Mouse (Mus musculus) neural tube, embryonic 13.5 days (tissue): Measurements from ENCODE around the gene Btf3l4. TPM values are rescaled to one million over a fixed set of nuclear protein-coding genes. Genes with fewer than 3 reads are reported as not detected.

Source experiments
- ATAC-seq: fragments of 200-750 bp; cut with Nextera tagmentation; 2 replicates; pipeline ENCODE4 v1.8.0; 2017; ENCODE audit warnings: low read depth, mild to moderate bottlenecking, moderate TSS enrichment, moderate library complexity
- H3K27ac ChIP-seq: fragments of 300-500 bp; sonication (generic); replicated peaks from 2 replicates; pipeline ENCODE4 v1.5.1; 2015; ENCODE audit warnings: moderate library complexity, mild to moderate bottlenecking, inconsistent platforms
- H3K27me3 ChIP-seq: fragments of 300-500 bp; sonication (generic); 2 replicates; pipeline ENCODE4 v1.6.1; 2015; ENCODE audit warnings: mild to moderate bottlenecking, inconsistent platforms
- H3K36me3 ChIP-seq: fragments of 300-500 bp; sonication (generic); 2 replicates; pipeline ENCODE4 v1.6.1; 2015; ENCODE audit warnings: mild to moderate bottlenecking, inconsistent platforms
- H3K4me1 ChIP-seq: fragments of 300-500 bp; sonication (generic); replicated peaks from 2 replicates; pipeline ENCODE4 v1.6.1; 2015; ENCODE audit warnings: inconsistent platforms
- H3K4me2 ChIP-seq: fragments of 300-500 bp; sonication (generic); 2 replicates; pipeline ENCODE4 v1.6.1; 2015; ENCODE audit warnings: inconsistent platforms, mild to moderate bottlenecking, moderate library complexity
- H3K4me3 ChIP-seq: fragments of 300-500 bp; sonication (generic); 2 replicates; pipeline ENCODE4 v1.5.1; 2015; ENCODE audit warnings: mild to moderate bottlenecking, inconsistent platforms
- H3K9ac ChIP-seq: fragments of 300-500 bp; sonication (generic); 2 replicates; pipeline ENCODE4 v1.6.1; 2015; ENCODE audit warnings: moderate library complexity, mild to moderate bottlenecking, inconsistent platforms
- H3K9me3 ChIP-seq: fragments of 300-500 bp; sonication (generic); 2 replicates; pipeline ENCODE4 v1.6.1; 2016; ENCODE audit warnings: inconsistent platforms
- WGBS: fragments of 180-500 bp; shearing (Covaris S2); methylation state at CpG from one replicate; pipeline ENCODE4 v1.1.7; 2015; 5-methylcytosine and 5-hydroxymethylcytosine counted together
- polyA plus RNA-seq: library from polyadenylated mRNA; unstranded; fragments of >200 nt; fragmentation: Nextera tagmentation; extraction: Ambion mirVana; gene quantifications from 2 replicates; pipeline ENCODE4 v1.2.1, GENCODE M21; 2015

Gene Btf3l4
- 197 and 213 TPM in 2 replicates for polyA plus RNA-seq

DNA sequence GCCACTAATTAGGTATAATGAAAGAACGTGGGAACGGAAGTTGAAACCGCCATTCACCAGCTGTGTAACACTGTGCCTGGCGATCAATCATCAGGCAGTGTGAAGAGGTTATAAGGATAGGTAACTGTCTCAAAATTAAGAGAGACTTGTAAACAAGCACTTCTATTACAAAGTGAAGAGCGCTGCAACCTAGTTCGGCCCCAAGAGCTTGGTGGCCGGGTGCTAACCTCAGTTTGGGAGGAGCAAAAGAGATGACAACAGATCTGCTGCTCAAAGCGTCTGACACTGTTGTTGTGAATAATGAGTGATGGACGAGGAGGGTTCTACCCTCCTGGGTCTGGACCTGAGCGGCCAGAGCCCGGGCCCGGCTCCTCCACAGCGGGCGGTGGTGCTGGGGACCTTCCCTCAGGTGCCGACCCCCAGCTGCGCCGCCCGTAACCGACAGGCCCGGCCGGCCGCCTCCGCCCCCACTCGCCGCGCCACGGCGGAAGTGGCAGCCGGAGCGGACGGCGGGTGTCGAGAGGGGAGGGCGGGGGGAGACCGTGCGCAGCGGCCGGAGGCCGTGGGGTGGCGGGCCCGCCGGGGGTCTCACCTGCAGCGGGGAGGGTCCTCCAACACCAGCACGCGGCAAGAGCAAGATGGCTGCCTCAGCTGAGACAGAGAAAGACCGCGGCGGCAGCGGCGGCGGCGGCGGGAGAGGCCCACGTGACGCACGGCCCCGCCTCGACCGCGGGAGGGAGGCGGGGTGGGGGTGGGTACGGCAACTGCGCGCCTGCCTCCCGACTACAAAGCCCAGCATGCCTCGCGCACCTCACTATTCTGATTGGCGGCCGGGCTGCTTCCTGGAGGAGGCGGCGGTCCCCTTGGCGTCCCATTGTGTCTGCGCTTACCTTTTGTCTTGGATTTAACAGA is at the start of gene Btf3l4:
Gene Btf3l4 (minus strand): TSS at position 699 of the 912 bp plus-strand sequence.
- WGBS, result under 1% methylated on average over 66 of the region's 73 CpGs
- peak within 1 kb of the TSS; percentile 89 for H3K4me3 ChIP-seq
- H3K4me2 ChIP-seq, result peak within 1 kb of the TSS; percentile 76
- peak within 1 kb of the TSS; percentile 97 for H3K9ac ChIP-seq
- no peaks in the 10 kb centered on the region for H3K27me3 ChIP-seq
- peaks cover 46% of the 10 kb centered on the region for H3K4me1 ChIP-seq
- H3K36me3 ChIP-seq, result peaks cover 20% of the 10 kb centered on the region
- ATAC-seq, result peak; percentile 97
- H3K27ac ChIP-seq, result peak within 1 kb of the TSS; percentile 100
- H3K9me3 ChIP-seq, result no peaks in the 10 kb centered on the region

GRCm38 (mm10) chr4:108878963-108879822 is 45.8 kb upstream of the Btf3l4 start, which contains the start of gene Rab3b:
Rab3b (plus strand) TSS chr4:108879063.
- Histone ChIP-seq H3K4me2 (peak within 1 kb of the TSS; percentile 89), H3K27me3 (peaks cover 6% of the 10 kb centered on the region; the same call in 1 of the 2 replicates), H3K4me3 (peak within 1 kb of the TSS; percentile 57), H3K36me3 (no peaks in the 10 kb centered on the region), H3K27ac (peak within 1 kb of the TSS; percentile 57; the same call in 1 of the 2 replicates), H3K9me3 (no peaks in the 10 kb centered on the region), H3K9ac (peak within 1 kb of the TSS; percentile 75), H3K4me1 (peaks cover 15% of the 10 kb centered on the region)
- under 1% methylated on average over 46 of the region's 46 CpGs for WGBS
- ATAC-seq, result peak; percentile 92

GRCm38 (mm10) chr4:108877901-108878300 is 44.5 kb upstream of the Btf3l4 start:
- Histone ChIP-seq H3K9me3 (no peaks in the 10 kb centered on the region), H3K27ac (no peak overlapping the region), H3K4me1 (peaks cover 11% of the 10 kb centered on the region), H3K27me3 (peaks cover 6% of the 10 kb centered on the region; the same call in 1 of the 2 replicates), H3K9ac (no peak overlapping the region), H3K36me3 (no peaks in the 10 kb centered on the region), H3K4me2 (no peak overlapping the region), H3K4me3 (no peak overlapping the region)
- WGBS, result 79% methylated on average over 6 of the region's 6 CpGs
- ATAC-seq, result no peak

DNA sequence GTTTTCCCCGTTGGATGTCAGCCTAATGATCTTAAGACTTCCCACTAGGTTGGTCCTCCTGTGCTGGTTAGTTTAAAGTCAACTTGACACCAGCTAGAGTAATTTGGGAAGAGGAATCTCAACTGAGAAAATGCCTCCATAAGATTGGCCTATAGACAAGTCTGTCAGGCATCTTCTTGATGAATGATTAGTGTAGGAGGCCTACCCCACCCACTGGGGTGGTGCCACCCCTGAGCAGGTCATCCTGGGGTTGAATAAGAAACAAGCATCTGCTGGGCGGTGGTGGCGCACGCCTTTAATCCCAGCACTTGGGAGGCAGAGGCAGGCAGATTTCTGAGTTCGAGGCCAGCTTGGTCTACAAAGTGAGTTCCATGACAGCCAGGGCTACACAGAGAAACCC is 40.3 kb upstream of the Btf3l4 start:
- Histone ChIP-seq H3K4me1 (no peaks in the 10 kb centered on the region), H3K4me3 (no peak overlapping the region), H3K9ac (no peak overlapping the region), H3K27me3 (peaks cover 6% of the 10 kb centered on the region; the same call in 1 of the 2 replicates), H3K36me3 (no peaks in the 10 kb centered on the region), H3K4me2 (no peak overlapping the region), H3K27ac (no peak overlapping the region), H3K9me3 (no peaks in the 10 kb centered on the region)
- no peak for ATAC-seq
- WGBS, result 94% methylated on average over 5 of the region's 5 CpGs

DNA sequence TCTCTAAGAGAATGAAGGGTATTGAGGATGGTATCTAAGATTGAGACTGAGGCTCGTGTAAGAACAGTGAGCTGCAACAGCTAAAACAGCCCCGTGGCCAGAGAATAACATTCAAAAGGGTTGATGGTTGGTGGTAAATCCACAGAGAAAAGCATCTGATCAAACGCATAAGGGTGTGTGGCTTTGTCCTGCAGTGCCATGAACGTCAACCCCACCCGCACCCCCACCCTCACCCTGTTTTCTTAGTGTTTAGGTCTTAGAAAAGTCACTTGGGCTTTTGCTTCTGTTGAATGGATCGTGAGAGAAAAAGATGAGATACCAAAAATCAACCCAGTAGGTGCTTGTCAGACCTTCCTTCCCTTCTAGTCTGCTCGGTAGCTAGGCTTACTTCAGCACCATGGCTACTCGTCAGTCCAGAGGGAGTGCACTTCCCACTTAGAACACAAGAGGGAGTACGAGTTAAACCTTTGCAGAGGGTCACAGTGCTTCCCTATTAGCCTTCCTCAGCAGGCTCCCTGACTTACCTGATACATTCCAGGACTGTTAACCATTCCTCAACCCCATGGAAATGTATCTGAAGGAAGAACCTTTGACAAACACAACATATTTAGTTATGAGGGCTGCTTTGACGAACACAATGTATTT is 36.4 kb upstream of the Btf3l4 start:
- no peaks in the 10 kb centered on the region; the same call in 1 of the 2 replicates for H3K36me3 ChIP-seq
- H3K27ac ChIP-seq, result no peak overlapping the region
- WGBS, result 35% methylated on average over 10 of the region's 10 CpGs
- no peaks in the 10 kb centered on the region for H3K4me1 ChIP-seq
- H3K9me3 ChIP-seq, result no peaks in the 10 kb centered on the region
- no peak overlapping the region for H3K4me2 ChIP-seq
- H3K27me3 ChIP-seq, result no peaks in the 10 kb centered on the region
- H3K9ac ChIP-seq, result no peak overlapping the region
- peak; percentile 93 for ATAC-seq
- H3K4me3 ChIP-seq, result no peak overlapping the region

DNA sequence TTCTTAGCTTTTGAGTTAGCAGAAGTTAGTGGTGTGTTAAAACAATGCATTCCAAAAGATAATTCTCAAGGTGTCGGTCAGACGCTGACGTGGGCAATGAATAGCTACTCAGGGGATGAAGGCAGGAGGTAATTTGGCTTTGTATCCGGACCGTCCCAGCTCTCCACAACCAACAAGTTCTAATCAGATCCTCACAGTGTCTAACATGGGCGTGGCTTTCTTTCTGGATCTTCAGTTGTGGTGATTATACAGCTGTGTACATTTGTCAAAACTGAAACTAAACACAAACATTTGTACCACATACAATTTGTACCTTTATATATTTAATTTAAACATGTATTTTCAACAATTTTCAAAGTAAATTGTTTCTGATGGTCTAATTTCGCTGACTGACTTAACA is 33.4 kb upstream of the Btf3l4 start:
- Histone ChIP-seq H3K4me1 (no peaks in the 10 kb centered on the region), H3K27ac (no peak overlapping the region), H3K9ac (no peak overlapping the region), H3K4me2 (no peak overlapping the region), H3K4me3 (no peak overlapping the region), H3K27me3 (no peaks in the 10 kb centered on the region), H3K9me3 (no peaks in the 10 kb centered on the region), H3K36me3 (peaks cover 23% of the 10 kb centered on the region)
- ATAC-seq, result no peak
- WGBS, result 85% methylated on average over 7 of the region's 7 CpGs

GRCm38 (mm10) chr4:108848505-108848848 is 15.1 kb upstream of the Btf3l4 start, which contains the start of gene A730015C16Rik:
A730015C16Rik (minus strand) TSS chr4:108848619.
- Histone ChIP-seq H3K27ac (peak within 1 kb of the TSS; percentile 88), H3K4me3 (peak within 1 kb of the TSS; percentile 95), H3K4me1 (peaks cover 37% of the 10 kb centered on the region), H3K9me3 (no peaks in the 10 kb centered on the region), H3K4me2 (peak within 1 kb of the TSS; percentile 99), H3K9ac (peak within 1 kb of the TSS; percentile 87), H3K27me3 (no peaks in the 10 kb centered on the region), H3K36me3 (peaks cover 8% of the 10 kb centered on the region)
- 14% methylated on average over 20 of the region's 20 CpGs for WGBS
- peak; percentile 45; the same call in 1 of the 2 replicates for ATAC-seq

- Histone ChIP-seq H3K9me3 (no peaks in the 10 kb centered on the region), H3K36me3 (peaks cover 3% of the 10 kb centered on the region; the same call in 1 of the 2 replicates), H3K4me1 (peaks cover 43% of the 10 kb centered on the region), H3K9ac (peak within 1 kb of the TSS; percentile 87), H3K4me2 (peak within 1 kb of the TSS; percentile 99), H3K4me3 (peak within 1 kb of the TSS; percentile 95), H3K27ac (peak within 1 kb of the TSS; percentile 88), H3K27me3 (no peaks in the 10 kb centered on the region)
- under 1% methylated on average over 77 of the region's 77 CpGs for WGBS
- peak; percentile 91 for ATAC-seq
These were observed 14.5 kb upstream of the Btf3l4 start, which contains the start of gene Kti12 for GRCm38 (mm10) chr4:108847715-108848504. Kti12 (plus strand) TSS chr4:108847785.

- H3K9me3 ChIP-seq, result no peaks in the 10 kb centered on the region
- 79% methylated on average over 5 of the region's 5 CpGs for WGBS
- no peaks in the 10 kb centered on the region for H3K27me3 ChIP-seq
These were observed 12.6 kb upstream of the Btf3l4 start for GRCm38 (mm10) chr4:108845824-108846569.

GRCm38 (mm10) chr4:108843336-108843735 is 9.9 kb upstream of the Btf3l4 start:
- Histone ChIP-seq H3K27ac (no peak overlapping the region), H3K4me1 (peaks cover 18% of the 10 kb centered on the region), H3K9me3 (no peaks in the 10 kb centered on the region), H3K9ac (no peak overlapping the region), H3K36me3 (peaks cover 8% of the 10 kb centered on the region; the same call in 1 of the 2 replicates), H3K4me2 (no peak overlapping the region), H3K27me3 (no peaks in the 10 kb centered on the region), H3K4me3 (no peak overlapping the region)
- no peak for ATAC-seq

More at GRCm38 (mm10) chr4:108845824-108846569, 12.6 kb upstream of the Btf3l4 start:
- Histone ChIP-seq H3K27ac (no peak overlapping the region), H3K36me3 (no peaks in the 10 kb centered on the region), H3K4me3 (no peak overlapping the region), H3K4me2 (no peak overlapping the region), H3K4me1 (peaks cover 37% of the 10 kb centered on the region), H3K9ac (no peak overlapping the region)
- no peak for ATAC-seq
